Mouse (Mus musculus) gastrocnemius, postnatal 25 days (tissue): ENCODE data around the gene Ppfia4. TPM values are rescaled to one million over a fixed set of nuclear protein-coding genes. Genes with fewer than 3 reads are reported as not detected.
A peak's percentile ranks its signal among the peaks of the same experiment; 100 is the strongest.

ENCODE experiments used
- DNase-seq: peaks from one replicate; pipeline ENCODE4 v3.0.0; 2022
- total RNA-seq, 2 experiments: library from RNA; stranded (reverse); gene quantifications; 1 replicate in 1 of 2; 2 replicates in 1 of 2; pipeline ENCODE4 v1.2.3; 2021

Ppfia4 gene
- total RNA-seq, 2 experiments from 2014 or later, result 0.97 to 1.0 TPM

DNA sequence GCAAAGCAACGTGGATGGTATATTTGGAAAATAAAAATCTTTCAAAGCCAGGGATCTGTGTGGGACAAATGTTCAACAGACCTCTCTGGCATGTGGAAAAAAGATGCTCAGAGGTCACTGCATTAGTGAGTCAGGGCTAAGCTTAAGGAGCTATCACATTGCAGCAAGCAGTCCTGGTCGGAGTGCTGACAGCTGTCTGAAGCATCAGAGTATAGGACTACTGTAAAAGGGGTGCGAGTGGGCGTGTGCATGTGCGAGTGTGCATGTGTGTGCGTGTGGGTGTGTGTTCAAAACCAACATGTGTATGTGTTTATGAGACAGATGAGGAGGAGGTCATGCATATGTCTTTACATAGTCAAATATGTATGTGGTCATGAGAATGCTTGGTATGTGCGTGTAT, 6.4 kb upstream of the Ppfia4 start:
- DNase-seq, result no peak

DNA sequence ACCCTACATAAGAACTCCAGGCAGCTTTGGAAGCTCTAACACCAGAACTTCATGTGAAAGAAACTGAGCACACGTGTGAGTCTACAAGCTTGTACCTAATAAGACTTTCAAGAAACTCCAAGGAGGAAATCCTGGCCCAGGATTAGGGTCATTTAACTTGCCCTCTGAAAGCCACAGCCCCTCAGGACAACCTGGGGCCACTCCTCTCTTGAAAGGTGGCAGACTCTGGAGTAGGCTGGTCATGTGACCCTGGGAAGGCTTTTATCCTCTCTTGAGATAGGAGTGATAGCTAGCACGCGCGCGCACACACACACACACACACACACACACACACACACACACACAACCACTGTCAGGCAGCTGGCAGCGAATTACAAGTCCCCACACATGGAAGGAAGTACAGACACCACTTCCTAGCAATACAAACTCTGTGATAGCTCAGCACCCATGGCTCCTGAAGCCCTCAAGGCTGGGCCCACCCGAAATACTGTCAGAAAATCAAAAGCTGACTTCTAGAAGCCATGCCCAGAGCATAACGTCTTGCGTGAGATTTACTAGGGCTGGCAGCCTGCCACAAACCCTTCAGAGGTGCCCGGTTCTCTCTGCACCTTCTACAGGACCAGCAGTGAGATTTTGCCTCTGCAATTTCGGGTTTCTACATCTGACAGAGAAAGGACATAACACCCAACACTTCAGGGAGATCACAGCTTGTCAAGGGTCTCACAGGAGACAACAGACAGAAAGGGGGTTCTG, 4.4 kb upstream of the Ppfia4 start:
- DNase-seq, result no peak

DNA sequence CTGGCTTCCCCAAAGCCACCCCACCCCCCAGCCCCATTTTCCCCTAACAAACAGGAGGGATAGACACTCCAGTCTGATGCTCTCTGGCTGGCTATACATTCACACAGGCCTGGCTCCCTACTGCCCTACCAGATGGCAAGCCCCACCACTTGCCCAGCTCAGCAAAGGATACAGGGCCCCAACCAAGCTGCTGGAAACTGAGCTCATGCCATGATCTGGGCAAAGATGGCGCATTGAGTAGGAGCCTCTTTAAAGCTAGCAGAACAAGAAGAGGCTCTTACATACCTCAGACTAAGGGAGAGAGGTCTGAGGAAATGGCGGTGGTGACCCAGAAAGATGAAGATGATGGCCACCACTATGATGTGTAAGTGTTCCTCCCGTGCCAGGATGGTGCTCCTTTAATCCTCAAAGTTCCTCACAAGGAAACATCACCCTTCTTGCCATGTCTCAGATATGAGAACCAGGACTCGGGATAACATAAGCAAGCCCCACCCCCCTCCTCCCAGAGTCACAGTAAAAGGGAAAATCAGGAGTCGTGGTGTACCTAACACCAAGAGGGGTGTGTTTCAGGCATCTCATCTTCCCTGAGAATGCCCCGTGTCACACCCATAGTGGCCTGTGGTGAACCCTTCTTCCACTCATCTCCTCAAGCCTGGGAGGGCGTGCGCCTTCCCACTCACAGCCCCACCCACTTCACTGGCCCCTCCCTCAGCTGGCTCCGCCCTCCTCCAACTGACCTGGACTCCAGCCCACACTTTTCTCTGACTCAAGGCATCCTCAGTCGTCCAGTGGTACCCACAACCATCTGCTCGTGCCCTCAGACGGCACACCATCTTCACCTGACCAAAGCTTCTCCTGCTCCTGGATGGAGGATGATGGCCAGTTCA, 3.4 kb upstream of the Ppfia4 start:
- DNase-seq, result no peak

DNA sequence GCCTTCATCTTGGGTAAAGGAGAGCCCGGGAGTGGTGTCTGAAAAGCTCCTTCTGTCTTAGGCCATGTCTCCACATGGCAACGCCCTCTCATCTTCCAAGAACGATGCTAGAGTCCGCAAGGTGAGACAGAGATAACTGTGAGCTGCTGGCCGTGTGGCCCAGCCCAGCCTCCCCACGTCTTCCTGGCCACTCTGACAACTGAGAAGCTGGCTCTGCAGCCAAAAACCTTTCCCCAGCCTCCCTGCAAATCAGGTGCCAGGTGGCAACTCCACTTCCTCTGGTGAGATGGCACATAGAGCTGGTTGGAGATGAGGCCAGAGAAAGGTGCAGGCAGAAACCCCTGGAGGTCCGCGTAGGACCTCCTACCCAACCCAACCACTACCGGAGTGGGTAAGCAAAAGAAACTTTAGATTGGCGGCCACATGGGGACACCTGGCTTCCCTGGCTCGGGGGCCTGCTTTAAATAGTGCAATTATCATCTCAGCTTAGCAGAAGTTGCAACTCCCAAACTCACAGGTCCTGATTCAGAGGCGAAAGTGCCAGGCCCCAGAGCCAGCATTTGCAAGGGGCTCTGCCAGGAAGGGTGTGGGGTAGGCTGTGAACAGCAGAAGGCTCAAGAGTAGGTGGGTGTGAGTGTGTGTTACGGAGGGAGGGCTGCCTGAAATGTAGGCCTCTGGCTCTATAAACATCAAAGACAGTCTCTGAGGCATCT, 2.6 kb upstream of the Ppfia4 start:
- DNase-seq, result no peak

DNA sequence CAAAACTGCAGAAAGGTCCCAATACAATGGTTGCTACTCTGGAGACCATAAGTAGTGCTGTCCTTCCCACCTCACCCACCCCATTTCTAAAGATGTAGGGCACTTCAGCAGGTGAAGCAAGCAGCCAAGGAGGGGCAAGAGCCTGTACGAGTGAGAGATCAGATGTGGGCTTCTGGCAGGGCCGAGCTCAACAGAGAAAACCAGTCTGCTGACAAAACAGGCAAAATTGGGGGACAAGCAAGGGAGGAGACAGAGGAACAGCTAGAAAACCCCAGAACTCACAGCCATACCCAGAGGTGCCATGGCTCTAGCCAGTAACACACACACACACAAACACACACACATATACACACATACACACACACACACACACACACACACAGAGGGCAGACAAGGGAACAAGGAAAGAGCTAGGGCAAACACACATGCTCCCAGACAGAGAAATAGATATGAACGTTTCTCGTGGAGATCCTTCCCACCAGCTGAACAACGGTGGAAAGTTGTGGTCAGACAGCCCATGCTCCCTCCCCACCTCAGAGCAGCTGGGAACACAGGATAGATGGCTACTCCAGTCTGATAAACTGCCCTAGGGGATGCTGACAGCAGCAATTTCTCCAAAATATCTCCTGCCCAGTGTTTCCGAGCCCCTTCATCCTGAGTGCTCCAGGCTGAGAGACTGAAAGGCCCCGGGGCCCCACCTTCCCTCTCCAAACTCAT, 1.5 kb upstream of the Ppfia4 start:
- DNase-seq, result no peak

DNA sequence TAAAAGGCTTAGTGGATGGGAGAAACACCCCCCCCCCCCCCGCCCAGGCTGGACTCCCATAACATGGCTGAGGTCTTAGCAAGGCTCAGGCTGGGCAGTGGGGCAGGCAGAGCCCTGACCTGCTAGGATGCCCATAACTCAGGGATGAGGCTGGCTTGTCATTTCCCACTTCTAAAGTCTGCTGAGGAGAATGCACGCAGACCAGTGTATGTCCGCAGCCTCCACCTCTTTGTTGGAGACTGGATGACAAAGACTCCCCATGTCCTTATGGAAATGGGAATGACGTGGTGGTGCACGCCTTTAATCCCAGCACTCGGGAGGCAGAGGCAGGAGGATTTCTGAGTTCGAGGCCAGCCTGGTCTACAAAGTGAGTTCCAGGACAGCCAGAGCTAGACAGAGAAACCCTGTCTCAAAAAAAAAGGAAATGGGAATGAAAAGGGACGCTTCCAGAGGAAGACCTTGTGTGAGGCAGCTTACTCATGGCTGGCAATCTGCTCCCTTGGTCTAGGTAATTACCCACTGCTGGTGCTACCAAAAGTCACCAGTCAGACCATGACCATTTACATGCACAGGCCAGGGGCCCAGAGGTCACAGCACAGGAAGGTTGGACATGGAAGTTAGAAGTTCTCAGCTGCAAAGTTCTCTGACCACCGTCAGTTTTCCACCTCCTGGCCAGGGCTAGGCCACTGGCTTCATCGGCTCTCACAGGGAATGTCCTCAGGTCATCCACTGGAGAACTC, 813 bp upstream of the Ppfia4 start:
- no peak for DNase-seq

DNA sequence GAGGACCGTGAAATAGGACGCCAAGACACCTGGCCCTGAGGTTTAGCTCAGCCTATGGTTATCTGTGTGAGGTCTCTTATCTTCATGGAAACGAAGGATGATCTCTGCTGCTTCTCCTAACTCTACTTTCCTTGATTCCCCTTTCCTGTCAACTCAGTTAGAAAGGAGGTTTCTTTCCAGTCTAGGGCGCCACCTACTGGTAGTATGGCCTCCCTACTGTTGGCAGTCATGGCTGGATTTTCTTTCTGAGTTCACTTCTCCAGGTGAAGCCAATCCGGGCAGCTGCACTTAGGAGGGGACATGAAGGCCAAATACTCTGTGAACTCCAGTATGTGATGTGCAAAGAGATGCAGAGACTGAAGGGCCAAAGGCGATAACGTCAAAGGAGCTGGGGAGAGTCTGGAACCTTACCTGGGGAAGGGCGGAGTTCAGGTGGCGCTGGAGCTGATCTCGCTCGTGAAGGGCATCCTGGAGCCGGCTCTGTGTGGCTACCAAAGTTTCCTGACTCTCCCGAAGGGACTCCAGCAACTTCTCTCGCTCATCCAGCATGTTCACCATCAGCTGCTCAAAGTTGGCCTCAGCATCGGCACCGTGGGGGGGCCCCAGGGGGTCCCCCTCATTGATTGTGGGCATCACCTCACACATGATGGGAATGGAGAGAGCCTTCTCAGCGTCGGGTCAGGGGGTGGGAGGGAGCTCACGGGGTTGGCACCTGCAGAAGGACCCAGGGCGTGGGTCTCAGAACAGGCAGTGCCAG, 671 bp downstream of the Ppfia4 start:
- peak; percentile 46 for DNase-seq

DNA sequence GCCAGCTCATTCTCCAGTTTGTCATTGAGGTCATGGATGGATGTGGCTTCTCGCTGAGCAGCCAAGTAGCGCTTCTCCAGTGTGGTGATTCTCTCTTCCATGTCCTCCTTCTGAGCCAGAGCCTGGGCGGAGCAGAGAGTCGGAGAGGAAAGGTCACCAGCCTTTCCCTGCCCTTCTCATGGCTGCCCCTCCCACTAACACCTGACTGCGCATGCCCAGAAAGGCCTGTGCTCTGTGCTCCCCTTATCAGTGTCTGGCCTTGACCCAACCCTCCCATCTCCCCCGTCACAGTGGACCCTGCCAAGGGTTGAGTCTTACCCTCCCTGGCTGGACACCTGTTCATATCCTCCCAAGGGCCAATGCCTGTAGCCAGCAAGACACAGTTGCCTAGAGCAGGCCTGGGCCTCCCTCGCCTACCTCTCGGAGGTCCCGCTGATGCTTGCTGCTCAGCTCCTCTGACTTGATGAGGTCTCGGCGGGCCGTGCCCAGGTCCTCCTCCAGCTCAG, 5.8 kb downstream of the Ppfia4 start:
- no peak for DNase-seq

DNA sequence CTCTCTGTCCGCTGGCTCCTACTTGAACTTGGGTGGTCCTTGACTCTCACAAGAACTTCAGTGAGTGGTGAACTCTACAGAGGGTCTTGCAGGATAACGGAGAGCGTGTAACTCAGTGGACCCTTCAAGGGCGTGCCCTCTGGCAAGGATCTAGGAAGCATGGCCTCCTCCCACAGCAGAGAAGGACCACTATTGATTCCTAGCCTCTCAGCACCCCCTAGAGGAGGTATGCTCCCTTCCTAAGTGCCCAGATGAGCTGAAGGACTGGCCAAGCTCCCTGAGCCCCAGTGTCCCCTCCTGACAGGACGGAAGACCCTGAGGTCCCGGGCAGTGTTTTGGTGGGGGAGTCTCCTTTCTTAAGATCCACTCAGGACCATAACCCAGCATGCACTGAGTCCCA, 10.1 kb downstream of the Ppfia4 start:
- no peak for DNase-seq

DNA sequence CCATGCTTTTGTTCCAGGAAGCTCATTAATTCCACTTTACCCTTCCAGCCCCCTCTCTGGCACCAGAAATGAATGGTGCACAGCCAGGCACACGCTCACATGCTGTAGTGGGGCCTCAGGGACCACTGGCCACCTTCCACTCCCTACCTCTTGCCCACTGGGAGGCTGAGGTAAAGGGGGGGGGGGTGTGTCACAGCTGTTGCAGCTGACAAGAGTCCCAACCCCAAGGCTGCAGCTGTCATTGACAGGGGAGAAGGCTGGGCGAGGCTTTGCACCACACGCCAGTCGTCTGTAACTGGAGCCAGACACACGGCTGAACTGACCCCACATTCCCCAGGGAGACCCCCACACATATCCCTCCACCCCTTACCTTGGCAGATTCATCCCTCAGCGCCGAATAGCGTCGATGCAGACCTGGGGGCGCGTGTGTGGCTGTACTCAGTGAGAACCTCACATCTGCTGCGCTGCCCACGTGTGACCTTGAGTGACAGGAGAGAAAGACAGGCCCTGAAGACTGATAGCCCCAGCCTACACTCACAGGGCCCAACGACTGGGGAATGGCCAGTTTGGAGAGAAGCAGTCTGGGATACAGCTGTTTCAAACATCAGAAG, 11.9 kb downstream of the Ppfia4 start:
- DNase-seq, result no peak

DNA sequence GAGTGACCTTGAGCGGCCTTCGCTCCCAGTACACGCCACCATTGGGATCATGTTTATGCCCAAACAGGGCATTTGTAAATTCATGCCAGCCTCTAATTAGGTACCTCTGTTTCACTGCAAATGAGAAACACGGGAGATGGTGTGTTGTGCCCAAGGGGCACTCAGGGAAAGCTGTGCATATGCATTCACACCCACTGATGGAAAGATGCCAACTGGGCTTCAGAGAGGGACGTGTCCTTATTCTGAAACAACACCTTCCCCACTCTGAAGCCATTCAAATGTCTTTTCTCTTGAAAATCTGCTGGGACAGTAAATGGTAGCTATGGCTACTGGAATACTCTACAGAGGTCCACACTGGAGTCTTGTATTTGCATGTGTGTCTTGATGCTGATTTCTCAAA, 14.5 kb downstream of the Ppfia4 start:
- no peak for DNase-seq

DNA sequence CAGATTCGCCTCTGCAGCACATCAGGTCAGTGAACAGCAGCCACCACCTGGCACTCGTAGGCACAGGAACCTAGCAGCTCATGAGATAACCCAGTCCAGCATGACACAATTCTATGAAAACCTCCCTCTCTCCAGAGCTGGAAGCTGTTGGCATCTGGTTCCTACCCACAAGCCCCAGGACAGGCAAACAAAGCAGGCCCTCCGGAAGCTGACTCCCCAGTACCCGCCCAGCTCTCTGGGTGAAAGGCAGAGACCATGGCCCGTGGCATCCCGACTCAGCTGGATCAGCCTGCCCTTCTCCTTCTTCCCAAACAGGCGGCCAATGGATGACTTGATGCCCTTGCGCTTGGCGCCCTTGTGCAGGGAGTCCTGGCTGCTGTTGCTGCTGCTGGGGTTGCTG, 16.4 kb downstream of the Ppfia4 start:
- no peak for DNase-seq

DNA sequence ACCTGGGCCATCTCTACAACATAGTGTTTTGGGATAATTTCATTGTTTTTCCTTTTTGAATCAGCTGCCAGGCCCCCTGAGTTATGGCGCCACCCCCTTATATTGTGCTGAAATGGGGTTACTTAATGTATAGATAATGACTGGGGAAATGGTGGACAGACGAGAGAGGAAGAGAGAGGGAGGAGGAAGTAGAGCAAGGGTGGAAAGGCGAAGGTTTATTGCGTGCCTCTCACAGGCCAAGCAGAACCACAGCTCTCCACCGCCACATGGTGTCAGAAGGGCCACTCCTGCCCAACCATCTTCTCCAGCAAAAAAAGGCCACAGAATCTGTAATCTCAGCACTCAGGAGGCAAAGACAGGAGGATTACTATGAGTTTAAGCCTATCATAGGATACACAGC, 17.5 kb downstream of the Ppfia4 start:
- no peak for DNase-seq

DNA sequence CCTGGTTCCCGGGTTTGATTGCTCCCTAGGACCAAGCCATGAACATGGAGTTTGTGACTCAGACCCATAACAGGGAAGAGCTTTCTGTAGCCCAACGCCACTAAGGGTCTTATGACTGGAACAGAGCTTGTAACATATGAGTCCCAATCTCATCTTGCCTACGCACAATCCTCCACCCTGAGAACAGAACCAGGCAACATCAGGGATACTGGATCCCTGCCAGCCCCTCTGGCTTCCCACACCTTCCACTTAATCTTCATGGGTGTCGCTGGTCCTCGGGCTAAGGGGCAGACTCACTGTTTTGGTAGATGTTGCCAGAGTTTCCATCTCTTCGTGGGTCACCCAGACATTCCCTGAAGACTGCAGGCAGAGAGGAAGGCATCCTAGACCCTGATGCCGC, 21.0 kb downstream of the Ppfia4 start:
- DNase-seq, result no peak

DNA sequence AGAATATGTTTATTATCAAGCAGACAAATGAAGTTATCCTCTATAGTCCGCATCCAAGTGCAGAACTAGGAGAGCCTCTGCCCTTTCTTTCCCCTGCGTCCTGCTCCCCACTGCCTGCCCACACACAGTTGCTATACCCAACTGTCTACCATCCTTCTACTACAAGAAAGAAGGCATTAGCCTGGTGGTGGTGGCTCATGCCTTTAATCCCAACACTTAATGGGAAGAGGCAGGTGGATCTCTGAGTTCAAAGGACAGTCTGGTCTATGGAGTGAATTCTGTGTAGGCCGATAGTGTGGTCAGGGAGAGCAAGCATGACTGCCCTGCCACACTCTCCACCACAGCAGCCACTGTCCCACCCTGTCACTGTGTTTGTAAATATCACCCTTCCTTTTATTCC, 22.0 kb downstream of the Ppfia4 start:
- no peak for DNase-seq

DNA sequence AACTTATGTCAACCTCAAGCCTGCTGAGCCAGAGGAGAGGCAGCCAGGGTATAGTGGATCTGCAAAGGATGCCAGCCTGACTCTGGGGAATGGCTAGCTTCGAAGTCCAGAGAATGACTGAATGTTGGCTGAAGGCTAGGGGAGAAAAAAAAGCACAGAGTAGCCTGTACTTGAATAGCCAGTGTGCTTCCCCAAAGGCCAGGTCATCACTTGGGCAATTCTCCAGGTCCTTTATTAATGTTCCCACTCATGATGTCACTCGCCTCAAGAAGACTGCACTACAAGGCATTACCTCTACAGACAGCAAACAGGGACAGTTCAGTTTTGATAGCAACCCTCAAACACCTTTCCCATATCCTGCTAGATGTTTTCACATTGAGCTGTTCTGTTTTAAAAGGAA, 22.4 kb downstream of the Ppfia4 start:
- no peak for DNase-seq

DNA sequence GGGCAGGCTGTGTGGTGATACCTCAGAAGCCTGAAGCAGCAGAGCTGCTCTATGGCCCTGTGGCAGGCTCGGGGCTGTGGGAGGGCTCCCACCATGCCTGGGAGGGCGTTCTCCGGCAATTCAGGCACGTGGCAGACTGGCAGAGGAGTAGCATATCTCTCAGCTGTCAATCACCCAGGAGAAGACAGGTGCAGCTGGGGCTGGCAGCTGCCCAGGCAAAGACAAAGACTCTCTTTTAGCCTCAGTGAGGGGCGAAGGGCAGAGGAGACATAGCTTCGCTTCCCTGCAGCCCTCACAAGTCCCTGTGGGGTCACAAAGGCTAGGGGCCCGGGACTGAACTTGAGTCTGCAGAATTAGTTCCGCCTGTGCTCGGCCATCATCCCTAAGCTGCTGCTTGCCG, 25.3 kb downstream of the Ppfia4 start:
- DNase-seq, result no peak

DNA sequence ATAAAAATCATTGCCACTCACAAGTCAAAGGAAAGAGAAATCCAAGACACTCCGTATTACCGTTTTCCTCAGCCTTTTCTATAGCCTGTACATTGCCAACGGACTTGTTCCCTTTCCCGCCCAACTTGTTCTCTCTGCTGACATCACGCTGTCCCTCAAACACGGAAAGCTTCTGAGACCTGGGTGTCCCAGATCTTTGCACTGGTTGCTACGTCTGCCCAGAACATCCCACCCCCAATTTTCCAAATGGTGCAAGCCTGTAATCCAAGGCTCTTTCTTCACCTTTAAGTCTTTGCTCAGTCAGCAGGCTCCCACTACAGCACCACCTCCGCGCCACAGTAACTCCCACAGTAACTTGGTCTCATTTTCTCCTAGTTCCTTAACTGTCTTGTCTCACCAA, 27.8 kb downstream of the Ppfia4 start:
- no peak for DNase-seq

DNA sequence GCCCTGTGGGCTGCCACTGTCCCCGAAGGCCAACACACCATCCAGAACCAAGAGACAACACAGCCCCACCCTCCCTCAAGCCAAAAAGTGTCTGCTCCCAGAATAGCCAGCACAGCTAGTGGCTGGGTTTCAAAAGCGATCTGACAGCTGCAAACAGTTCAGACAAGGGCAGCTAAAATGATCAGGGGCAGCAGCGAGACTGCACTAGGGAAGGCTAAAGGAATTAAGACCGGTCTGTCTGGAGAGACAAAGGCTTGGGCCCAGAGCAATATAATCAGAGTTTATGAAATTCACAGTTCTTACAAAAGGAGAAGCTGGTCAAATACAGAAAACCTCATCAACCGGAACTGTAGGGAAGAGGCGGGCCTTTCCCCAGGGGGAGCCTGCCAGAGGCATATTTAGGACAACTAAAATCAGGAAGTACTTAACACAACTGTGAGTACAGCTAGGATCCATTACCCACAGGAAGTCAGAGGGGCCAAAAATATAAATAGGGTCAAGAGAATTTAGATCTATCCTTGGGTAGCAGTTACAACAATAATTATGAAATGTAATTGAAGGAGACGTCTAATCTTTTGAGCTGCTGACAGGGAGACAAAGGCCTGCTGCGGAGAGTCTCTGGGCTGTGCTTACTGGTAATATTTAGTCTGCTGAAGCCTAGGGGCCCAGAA, 30.0 kb downstream of the Ppfia4 start:
- DNase-seq, result peak; percentile 87
